Mouse (Mus musculus) lung, embryonic 14.5 days (tissue): ENCODE measurements at regions not wholly inside any gene's neighbourhood (a gene's known extent, or its start where the extent isn't known, plus 50 kb on each side); places are given as distances from the start of the nearest gene placed in this dataset.

Experiments
- ATAC-seq: fragments of 200-750 bp; cut with Nextera tagmentation; 2 replicates; pipeline ENCODE4 v1.8.0; 2017; ENCODE audit warnings: mild to moderate bottlenecking, moderate TSS enrichment, moderate library complexity; ENCODE audit not compliant: insufficient read depth
- DNase-seq: peaks from one replicate; pipeline ENCODE4 v3.0.0-alpha.2; 2015
- H3K27ac ChIP-seq: fragments of 300-500 bp; sonication (generic); 2 replicates; pipeline ENCODE4 v1.5.1; 2014; ENCODE audit warnings: low read depth, mild to moderate bottlenecking, moderate library complexity
- H3K27me3 ChIP-seq: fragments of 300-500 bp; sonication (generic); 2 replicates; pipeline ENCODE4 v1.6.1; 2014; ENCODE audit warnings: low read length, control low read depth; ENCODE audit not compliant: insufficient read depth
- H3K36me3 ChIP-seq: fragments of 300-500 bp; sonication (generic); 2 replicates; pipeline ENCODE4 v1.6.1; 2014; ENCODE audit warnings: control low read depth; ENCODE audit not compliant: insufficient read depth
- H3K4me1 ChIP-seq: fragments of 300-500 bp; sonication (generic); 2 replicates; pipeline ENCODE4 v1.6.1; 2014; ENCODE audit warnings: antibody characterized with exemption, control low read depth; ENCODE audit not compliant: insufficient read depth
- H3K4me2 ChIP-seq: fragments of 300-500 bp; sonication (generic); 2 replicates; pipeline ENCODE4 v1.6.1; 2014; ENCODE audit warnings: mild to moderate bottlenecking
- H3K4me3 ChIP-seq: fragments of 300-500 bp; sonication (generic); 2 replicates; pipeline ENCODE4 v1.5.1; 2014; ENCODE audit warnings: low read depth, low read length
- H3K9ac ChIP-seq: fragments of 300-500 bp; sonication (generic); 2 replicates; pipeline ENCODE4 v1.6.1; 2014
- H3K9me3 ChIP-seq: fragments of 300-500 bp; sonication (generic); 2 replicates; pipeline ENCODE4 v1.6.1; 2016; ENCODE audit warnings: low read depth, low read length, control low read depth
- CTCF ChIP-seq: IDR thresholded peaks from 2 replicates; pipeline ENCODE4 v1.5.1; 2016; ENCODE audit warnings: antibody characterized with exemption, low read depth
- WGBS: fragments of 180-500 bp; shearing (Covaris S2); extraction: QIAGEN DNeasy Blood & Tissue Kit; methylation state at CpG from one replicate; pipeline ENCODE4 v1.1.7; 2014; 5-methylcytosine and 5-hydroxymethylcytosine counted together

- H3K4me2 ChIP-seq, result no peak overlapping the region
- no peaks in the 10 kb centered on the region for H3K27me3 ChIP-seq
- no peak for TF ChIP-seq CTCF
- no peaks in the 10 kb centered on the region for H3K36me3 ChIP-seq
- H3K4me3 ChIP-seq, result no peak overlapping the region
- no peak for DNase-seq
- H3K9ac ChIP-seq, result no peak overlapping the region
- no peak overlapping the region for H3K27ac ChIP-seq
- no peaks in the 10 kb centered on the region for H3K4me1 ChIP-seq
- ATAC-seq, result no peak
- no peaks in the 10 kb centered on the region for H3K9me3 ChIP-seq
Measured at GRCm38 (mm10) chrX:161426625-161427024, 139.4 kb downstream of the Gm15262 start.

- Histone ChIP-seq H3K27me3 (no peaks in the 10 kb centered on the region), H3K9me3 (no peaks in the 10 kb centered on the region), H3K4me3 (no peak overlapping the region), H3K4me1 (no peaks in the 10 kb centered on the region), H3K4me2 (no peak overlapping the region), H3K9ac (no peak overlapping the region), H3K36me3 (no peaks in the 10 kb centered on the region), H3K27ac (no peak overlapping the region)
- ATAC-seq (no peak), DNase-seq (no peak)
- WGBS, result 67% methylated on average over 5 of the region's 5 CpGs
- TF ChIP-seq CTCF, result no peak
Measured at GRCm38 (mm10) chrX:161428012-161428411, 140.8 kb downstream of the Gm15262 start.

GRCm38 (mm10) chrX:161435348-161435747 lies 148.1 kb downstream of the Gm15262 start:
- Histone ChIP-seq H3K27ac (no peak overlapping the region), H3K36me3 (no peaks in the 10 kb centered on the region), H3K9me3 (no peaks in the 10 kb centered on the region), H3K9ac (no peak overlapping the region), H3K27me3 (no peaks in the 10 kb centered on the region), H3K4me2 (no peak overlapping the region), H3K4me3 (no peak overlapping the region), H3K4me1 (no peaks in the 10 kb centered on the region)
- TF ChIP-seq CTCF, result no peak
- ATAC-seq (no peak), DNase-seq (peak; percentile 0)
- 74% methylated on average over 6 of the region's 6 CpGs for WGBS
